Mouse (Mus musculus) heart, postnatal 0 days (tissue): Measurements from ENCODE around the gene Entpd1. TPM values are rescaled to one million over a fixed set of nuclear protein-coding genes. Genes with fewer than 3 reads are reported as not detected.
"Not testable (repeated sequence)": the region's sequence is repeated elsewhere in the genome, so short reads cannot be mapped to it uniquely, and the experiment has no call there.

Experiments used
- ATAC-seq: fragments of 200-750 bp; cut with Nextera tagmentation; 2 replicates; pipeline ENCODE4 v1.8.0; 2017; ENCODE audit warnings: low read depth, moderate number of reproducible peaks, moderate library complexity; ENCODE audit not compliant: insufficient read depth
- DNase-seq: peaks from one replicate; pipeline ENCODE4 v3.0.0-alpha.2; 2016; ENCODE audit warnings: low spot score
- H3K27ac ChIP-seq: fragments of 300-500 bp; sonication (generic); 2 replicates; pipeline ENCODE4 v1.5.1; 2014; ENCODE audit warnings: low read depth, mild to moderate bottlenecking
- H3K27me3 ChIP-seq: fragments of 300-500 bp; sonication (generic); 2 replicates; pipeline ENCODE4 v1.6.1; 2014; ENCODE audit warnings: low read length, mixed read lengths; ENCODE audit not compliant: control insufficient read depth, insufficient read depth
- H3K36me3 ChIP-seq: fragments of 300-500 bp; sonication (generic); replicated peaks from 2 replicates; pipeline ENCODE4 v1.6.1; 2014; ENCODE audit warnings: low read length, mixed read lengths; ENCODE audit not compliant: control insufficient read depth, insufficient read depth
- H3K4me1 ChIP-seq: fragments of 300-500 bp; sonication (generic); 2 replicates; pipeline ENCODE4 v1.6.1; 2014; ENCODE audit warnings: antibody characterized with exemption; ENCODE audit not compliant: control insufficient read depth, insufficient read depth
- H3K4me2 ChIP-seq: fragments of 300-500 bp; sonication (generic); 2 replicates; pipeline ENCODE4 v1.6.1; 2014; ENCODE audit warnings: low read depth, mild to moderate bottlenecking, low read length, moderate library complexity
- H3K4me3 ChIP-seq: fragments of 300-500 bp; sonication (generic); 2 replicates; pipeline ENCODE4 v1.5.1; 2014; ENCODE audit warnings: low read depth, low read length
- H3K9ac ChIP-seq: fragments of 300-500 bp; sonication (generic); replicated peaks from 2 replicates; pipeline ENCODE4 v1.6.1; 2014; ENCODE audit warnings: low read depth, low read length, mixed read lengths
- H3K9me3 ChIP-seq: fragments of 300-500 bp; sonication (generic); replicated peaks from 2 replicates; pipeline ENCODE4 v1.6.1; 2016; ENCODE audit warnings: low read length; ENCODE audit not compliant: control insufficient read depth
- CTCF ChIP-seq: IDR thresholded peaks from 2 replicates; pipeline ENCODE4 v1.5.1; 2016; ENCODE audit warnings: antibody characterized with exemption, control low read depth, low read depth
- EP300 ChIP-seq: IDR thresholded peaks from 2 replicates; pipeline ENCODE4 v1.6.1; 2016; ENCODE audit warnings: antibody characterized with exemption, low read depth
- WGBS: fragments of 180-500 bp; shearing (Covaris S2); extraction: QIAGEN DNeasy Blood & Tissue Kit; methylation state at CpG from one replicate; pipeline ENCODE4 v1.1.7; 2014; 5-methylcytosine and 5-hydroxymethylcytosine counted together
- polyA plus RNA-seq: library from polyadenylated mRNA; unstranded; fragments of >200 nt; fragmentation: Nextera tagmentation; extraction: Ambion mirVana; gene quantifications from 2 replicates; pipeline ENCODE4 v1.2.1, GENCODE M21; 2015
- total RNA-seq: library from RNA; depleted of rRNA; stranded (reverse); fragments of >200 nt; gene quantifications from 2 replicates; pipeline ENCODE4 v1.2.3, GENCODE M21; 2014; ENCODE audit warnings: low replicate concordance

Entpd1 gene
- total and polyA plus RNA-seq, 2 experiments from 2014 or later = 10.3 to 31.7 TPM

DNA sequence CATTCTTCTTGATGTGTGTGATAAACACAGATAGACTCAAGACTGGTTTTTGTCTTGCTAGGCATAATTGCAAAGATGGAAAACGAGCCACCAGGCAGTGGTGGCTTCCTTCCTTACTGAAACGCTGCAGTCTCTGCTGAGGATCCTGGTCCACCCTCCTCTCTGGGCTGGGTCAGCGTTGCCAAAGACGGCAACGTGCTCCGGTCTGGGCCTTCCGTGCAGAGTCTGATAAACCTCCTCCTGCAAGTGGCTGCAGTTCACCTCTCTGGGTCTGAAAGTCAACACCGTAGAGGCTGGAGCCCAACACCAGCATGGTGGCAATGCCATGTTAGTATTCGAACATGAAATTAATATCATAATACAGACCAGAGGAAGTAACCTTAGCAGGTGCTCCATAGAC is 7.0 kb upstream of the Entpd1 start:
- Histone ChIP-seq H3K27me3 (no peaks in the 10 kb centered on the region), H3K4me2 (no peak overlapping the region), H3K9ac (no peak overlapping the region), H3K36me3 (peaks cover 58% of the 10 kb centered on the region), H3K4me3 (no peak overlapping the region), H3K9me3 (no peaks in the 10 kb centered on the region), H3K27ac (no peak overlapping the region), H3K4me1 (no peaks in the 10 kb centered on the region)
- TF ChIP-seq CTCF = no peak
- no peak for TF ChIP-seq EP300
- ATAC-seq (no peak), DNase-seq (no peak)
- WGBS = 85% methylated on average over 9 of the region's 9 CpGs

DNA sequence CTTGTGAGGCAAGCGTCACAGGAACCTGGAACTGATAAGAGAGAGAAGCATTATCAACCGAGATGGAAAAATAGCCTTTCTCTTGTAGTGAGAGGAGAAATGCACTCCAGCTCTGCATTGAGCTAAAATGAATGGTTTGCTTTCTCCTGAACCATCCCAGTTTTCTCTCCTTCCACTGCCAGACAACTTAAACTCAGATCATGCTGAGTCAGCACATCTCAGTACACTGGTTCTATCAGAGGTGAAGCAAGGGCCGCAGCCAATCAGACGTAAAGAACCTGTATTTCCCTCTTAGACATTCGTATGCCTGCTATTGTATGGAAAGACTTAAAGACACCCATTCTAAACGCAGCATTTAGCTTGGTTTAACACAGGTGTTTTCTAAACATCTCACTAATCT is 4.5 kb upstream of the Entpd1 start:
- ATAC-seq = no peak
- Histone ChIP-seq H3K27ac (no peak overlapping the region), H3K4me3 (no peak overlapping the region), H3K36me3 (peaks cover 55% of the 10 kb centered on the region), H3K9ac (no peak overlapping the region), H3K9me3 (no peaks in the 10 kb centered on the region), H3K4me2 (no peak overlapping the region), H3K27me3 (no peaks in the 10 kb centered on the region), H3K4me1 (peaks cover 6% of the 10 kb centered on the region; the same call in 1 of the 2 replicates)
- DNase-seq = no peak
- WGBS = 71% methylated on average over 6 of the region's 6 CpGs
- no peak for TF ChIP-seq EP300
- no peak for TF ChIP-seq CTCF

DNA sequence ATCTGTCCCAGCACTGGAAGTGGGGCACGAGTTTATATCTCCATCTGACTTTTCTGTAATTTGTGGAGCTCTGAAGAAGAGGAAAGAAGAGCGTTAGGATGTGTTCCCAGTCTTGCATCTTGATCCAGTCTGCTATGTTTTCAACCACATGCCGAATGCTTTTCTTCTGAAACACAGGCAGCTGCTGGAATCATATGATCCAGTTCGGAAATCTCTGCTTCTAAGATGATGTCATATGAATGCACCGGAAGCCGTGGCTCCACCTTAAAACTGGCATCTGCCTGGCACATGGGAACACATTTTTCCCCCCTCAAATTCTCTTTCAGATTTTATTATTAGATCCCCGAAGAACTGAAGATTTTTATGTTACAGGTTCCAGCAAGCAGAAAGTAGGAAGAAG is 2.6 kb downstream of the Entpd1 start:
- peaks cover 6% of the 10 kb centered on the region; the same call in 1 of the 2 replicates for H3K4me1 ChIP-seq
- TF ChIP-seq CTCF = no peak
- TF ChIP-seq EP300 = no peak
- WGBS = 52% methylated on average over 7 of the region's 7 CpGs
- H3K27ac ChIP-seq = no peak overlapping the region
- no peaks in the 10 kb centered on the region for H3K36me3 ChIP-seq
- H3K9ac ChIP-seq = no peak overlapping the region
- no peak overlapping the region for H3K4me3 ChIP-seq
- no peak for DNase-seq
- no peak overlapping the region for H3K4me2 ChIP-seq
- H3K9me3 ChIP-seq = no peaks in the 10 kb centered on the region
- ATAC-seq = no peak
- no peaks in the 10 kb centered on the region for H3K27me3 ChIP-seq

DNA sequence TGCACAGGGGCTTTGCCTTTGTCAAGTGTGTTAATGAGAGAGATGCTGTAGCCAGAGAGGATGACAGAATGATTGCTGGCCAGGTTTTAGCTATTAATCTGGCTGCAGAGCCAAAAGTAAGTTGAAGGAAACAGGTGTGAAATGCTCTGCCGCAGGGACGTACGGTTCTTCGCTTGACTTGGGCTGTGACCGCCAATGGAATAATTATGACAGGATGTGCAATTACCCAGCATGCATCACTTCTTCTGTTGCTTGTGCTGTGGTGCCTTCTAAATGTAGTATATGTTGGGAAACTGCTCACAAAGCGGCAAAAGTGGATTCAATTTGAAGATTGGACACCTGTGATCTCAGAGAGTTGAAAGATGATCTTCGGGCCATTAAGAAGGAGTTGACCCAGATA is 3.9 kb downstream of the Entpd1 start:
- Histone ChIP-seq H3K4me1 (peaks cover 5% of the 10 kb centered on the region; the same call in 1 of the 2 replicates), H3K4me2 (no peak overlapping the region), H3K27ac (no peak overlapping the region), H3K36me3 (no peaks in the 10 kb centered on the region), H3K27me3 (no peaks in the 10 kb centered on the region), H3K4me3 (no peak overlapping the region), H3K9me3 (no peaks in the 10 kb centered on the region), H3K9ac (no peak overlapping the region)
- DNase-seq (no peak), ATAC-seq (no peak)
- TF ChIP-seq CTCF = no peak
- WGBS = 86% methylated on average over 7 of the region's 7 CpGs

DNA sequence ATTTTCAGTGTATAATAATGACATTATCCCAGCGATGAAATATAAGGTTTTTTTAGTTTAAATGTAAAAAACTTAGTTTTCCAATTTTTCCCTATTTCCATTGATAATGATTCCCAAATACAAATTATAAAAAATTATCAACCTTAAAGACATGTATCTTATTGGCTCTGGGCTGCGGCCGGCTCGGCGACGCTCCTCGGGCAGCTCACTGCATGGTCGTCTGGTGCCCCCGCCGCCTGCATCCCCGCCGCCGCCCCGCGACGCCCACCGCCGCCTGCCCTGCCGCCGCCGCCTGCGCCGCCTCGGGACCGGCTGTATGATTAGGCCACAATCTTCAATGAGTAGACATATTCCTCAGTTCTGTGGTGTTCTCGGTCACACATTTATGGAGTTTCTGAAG is 9.4 kb downstream of the Entpd1 start:
- not testable (repeated sequence) for DNase-seq, H3K9ac ChIP-seq, H3K36me3 ChIP-seq, ATAC-seq, H3K4me3 ChIP-seq, H3K27me3 ChIP-seq, H3K9me3 ChIP-seq, H3K27ac ChIP-seq, H3K4me1 ChIP-seq, H3K4me2 ChIP-seq
- WGBS = 64% methylated on average over 11 of the region's 26 CpGs

DNA sequence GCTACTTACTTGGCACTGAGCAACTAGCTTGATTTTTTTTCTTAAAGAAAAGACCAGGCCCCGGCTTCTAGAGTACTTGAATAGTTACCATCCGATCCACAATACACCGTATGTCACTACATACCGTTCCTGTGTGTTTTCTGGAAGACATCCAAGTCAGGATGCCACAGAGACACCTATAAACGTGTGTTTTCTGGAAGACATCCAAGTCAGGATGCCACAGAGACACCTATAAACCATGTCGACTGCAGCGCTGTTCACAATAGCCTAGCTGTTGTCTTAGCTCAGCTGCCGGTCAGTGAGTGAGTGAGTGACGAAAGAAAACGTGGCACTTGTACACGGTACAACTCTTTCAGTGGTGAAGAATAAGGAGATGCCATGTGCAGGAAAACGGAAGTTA is 13.8 kb downstream of the Entpd1 start:
- Histone ChIP-seq H3K27ac (no peak overlapping the region), H3K4me3 (no peak overlapping the region), H3K27me3 (no peaks in the 10 kb centered on the region), H3K9me3 (no peaks in the 10 kb centered on the region), H3K4me2 (no peak overlapping the region), H3K9ac (no peak overlapping the region), H3K4me1 (no peaks in the 10 kb centered on the region), H3K36me3 (no peaks in the 10 kb centered on the region)
- 27% methylated on average over 12 of the region's 12 CpGs for WGBS
- TF ChIP-seq CTCF (no peak), EP300 (no peak)
- DNase-seq = no peak
- no peak for ATAC-seq
